Mouse (Mus musculus): ENCODE measurements around the gene Hint3.

Hint3 gene

GRCm38 (mm10) chr10:30600094-30600534, 29.3 kb downstream of the Hint3 start:
- DNase-seq (ENCODE audit: low spot score in 2 of 2): no peak

- no peak for DNase-seq (ENCODE audit: low spot score in 2 of 2)
Measured at GRCm38 (mm10) chr10:30587037-30587436, 42.4 kb downstream of the Hint3 start.

- DNase-seq (ENCODE audit: low spot score in 2 of 2): no peak
Measured at GRCm38 (mm10) chr10:30585691-30586090, 43.7 kb downstream of the Hint3 start.

- no peak for DNase-seq (ENCODE audit: low spot score in 2 of 2)
Measured at GRCm38 (mm10) chr10:30577670-30578280, 51.7 kb downstream of the Hint3 start.

- no peak for DNase-seq (ENCODE audit: low spot score in 2 of 2)
Measured at GRCm38 (mm10) chr10:30566364-30566763, 63.1 kb downstream of the Hint3 start.

GRCm38 (mm10) chr10:30564651-30565050, 64.8 kb downstream of the Hint3 start:
- no peak for DNase-seq (ENCODE audit: low spot score in 2 of 2)
